In the genomic region with DNA sequence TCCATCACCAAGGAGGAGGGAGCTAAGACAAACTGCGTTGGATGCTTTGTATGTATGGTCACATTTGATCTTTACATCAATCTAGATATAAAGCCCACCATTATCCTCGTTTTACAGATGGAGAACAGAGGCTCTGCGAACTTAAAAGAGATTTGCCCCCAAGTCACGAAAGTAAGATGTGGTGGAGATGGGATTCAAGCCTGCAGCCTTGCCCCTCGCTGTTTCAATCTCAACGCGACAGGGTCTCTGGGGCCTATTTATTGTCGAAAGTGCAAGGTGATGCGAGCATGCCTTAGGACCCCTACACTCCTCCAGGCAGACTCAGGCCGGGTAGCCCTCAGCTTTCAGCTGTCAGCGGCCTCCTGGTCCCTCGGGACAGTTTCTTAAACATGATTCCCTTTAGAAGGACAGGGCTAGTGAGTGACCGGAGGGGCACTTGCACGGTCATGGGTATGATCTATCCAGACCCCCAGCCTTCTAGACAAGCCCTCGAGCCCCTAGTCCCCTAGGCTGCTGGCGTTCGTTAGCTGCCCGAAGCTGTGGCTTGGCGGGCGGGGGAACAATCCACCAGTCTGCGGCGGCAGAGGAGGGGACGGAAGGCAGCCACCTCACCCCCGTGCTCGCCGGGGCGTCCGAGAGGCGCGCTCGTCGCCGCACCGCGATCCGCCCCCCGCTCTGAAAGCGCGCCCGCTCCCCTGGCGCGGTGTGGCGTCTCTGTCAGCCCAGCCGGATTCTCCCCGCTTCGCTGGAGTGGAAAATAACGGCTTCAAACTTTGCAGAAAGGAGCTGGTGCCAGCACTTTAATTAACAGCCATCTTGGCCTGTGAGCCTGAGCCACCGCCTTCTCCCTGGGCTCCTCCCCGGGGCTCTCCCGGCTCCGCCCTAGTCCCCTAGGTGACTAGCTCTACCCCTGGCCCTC, we compare ENCODE assay signal across 8 mouse cellular contexts. TPM values are rescaled to one million over a fixed set of nuclear protein-coding genes. Genes with fewer than 3 reads are reported as not detected.
DNase-seq lines count a peak whose midpoint lies in the region; ATAC-seq and TF ChIP-seq lines count a peak whose summit lies in the region.

No protein-coding gene starts in this region.

- no peak for TF ChIP-seq EP300 in ES-Bruce4 (IDR thresholded peaks at IDR 0.05; ENCODE audit: insufficient read depth, low read depth, low read length)

- DNase-seq in gastrocnemius, adult 18-20 months (ENCODE audit: low spot score) = peak; percentile 16
- no peak for DNase-seq in gastrocnemius, postnatal 4 days (ENCODE audit: low spot score in 2 of 2)
- peak; percentile 33 to 43 for DNase-seq in heart, postnatal 14 days
- peak; percentile 76 for DNase-seq in kidney, postnatal 14 days
- peak; percentile 52 for DNase-seq in thymus, postnatal 4 days

- H3K27ac ChIP-seq in ES-Bruce4 (ENCODE audit: insufficient read depth, low read length) = no peak overlapping the region
- H3K27ac ChIP-seq in embryonic facial prominence, embryonic 12.5 days = no peak overlapping the region
- peak overlapping the region; percentile 22; the same call in 1 of the 2 replicates for H3K27ac ChIP-seq in midbrain, embryonic 13.5 days

- WGBS in embryonic facial prominence, embryonic 12.5 days = 1% methylated on average over 51 of the region's 51 CpGs
- 1% methylated on average over 48 of the region's 51 CpGs for WGBS in midbrain, embryonic 13.5 days

- H3K4me1 ChIP-seq in ES-Bruce4 (ENCODE audit: control insufficient read depth, insufficient read depth, low read length) = no peaks in the 10 kb centered on the region
- peaks cover 40% of the 10 kb centered on the region for H3K4me1 ChIP-seq in embryonic facial prominence, embryonic 12.5 days
- H3K4me1 ChIP-seq in midbrain, embryonic 13.5 days (replicated peaks) = peaks cover 60% of the 10 kb centered on the region

- TF ChIP-seq CTCF in ES-Bruce4 (IDR thresholded peaks at IDR 0.05; ENCODE audit: low read depth, low read length) = no peak

- H3K4me3 ChIP-seq in ES-Bruce4 (ENCODE audit: low read depth, low read length) = peak overlapping the region; percentile 60
- H3K4me3 ChIP-seq in embryonic facial prominence, embryonic 12.5 days = peak overlapping the region; percentile 46
- H3K4me3 ChIP-seq in midbrain, embryonic 13.5 days (replicated peaks) = peak overlapping the region; percentile 41

- no peaks in the 10 kb centered on the region for H3K9me3 ChIP-seq in ES-Bruce4 (replicated peaks; ENCODE audit: control insufficient read depth, insufficient read depth, low read length, poor library complexity, severe bottlenecking)
- no peaks in the 10 kb centered on the region for H3K9me3 ChIP-seq in embryonic facial prominence, embryonic 12.5 days
- H3K9me3 ChIP-seq in midbrain, embryonic 13.5 days = no peaks in the 10 kb centered on the region

- intact Hi-C loops in heart, postnatal 14 days (cut with DNase I) = loop anchor here (5.0 kb wide), 1 partner anchor 44 kb away; no protein-coding TSS in a partner anchor

- TF ChIP-seq POLR2A in ES-Bruce4 (IDR thresholded peaks at IDR 0.05; ENCODE audit: insufficient read depth, low read length) = no peak

- no peaks in the 10 kb centered on the region for H3K36me3 ChIP-seq in ES-Bruce4 (ENCODE audit: control insufficient read depth, insufficient read depth, low read length, poor library complexity, severe bottlenecking)
- H3K36me3 ChIP-seq in embryonic facial prominence, embryonic 12.5 days = no peaks in the 10 kb centered on the region
- H3K36me3 ChIP-seq in midbrain, embryonic 13.5 days = no peaks in the 10 kb centered on the region

- no peak; the same call in 1 of the 2 replicates for ATAC-seq in embryonic facial prominence, embryonic 12.5 days (ENCODE audit: insufficient number of reproducible peaks, insufficient read depth, low FRiP score, low TSS enrichment)
- ATAC-seq in midbrain, embryonic 13.5 days = 0 out of 2 replicates have a peak, but pooled peaks have one; percentile 18

- H3K27me3 ChIP-seq in ES-Bruce4 (ENCODE audit: control insufficient read depth, insufficient read depth, low read length, poor library complexity, severe bottlenecking) = peaks cover 10% of the 10 kb centered on the region
- peaks cover 87% of the 10 kb centered on the region for H3K27me3 ChIP-seq in embryonic facial prominence, embryonic 12.5 days
- H3K27me3 ChIP-seq in midbrain, embryonic 13.5 days = peaks cover 84% of the 10 kb centered on the region

- peak overlapping the region; percentile 76 for H3K4me2 ChIP-seq in embryonic facial prominence, embryonic 12.5 days (replicated peaks)
- H3K4me2 ChIP-seq in midbrain, embryonic 13.5 days (replicated peaks) = peak overlapping the region; percentile 67

- peak overlapping the region; percentile 54 for H3K9ac ChIP-seq in ES-Bruce4 (ENCODE audit: low read depth, poor library complexity, severe bottlenecking)
- H3K9ac ChIP-seq in embryonic facial prominence, embryonic 12.5 days = peak overlapping the region; percentile 52
- H3K9ac ChIP-seq in midbrain, embryonic 13.5 days (replicated peaks) = peak overlapping the region; percentile 65

RNA-seq across cellular contexts. Expression of gene C1ql1, which starts 1.8 kb away (rescaled TPM):
- not detected for total RNA-seq in gastrocnemius, adult 18-20 months (2021)
- total RNA-seq in gastrocnemius, postnatal 4 days (2021) = 1 to 10 TPM; 1.3 to 1.5 TPM
- 4.8 and 5.9 TPM in 2 replicates for polyA plus RNA-seq in ES-Bruce4 (2011; ENCODE audit: insufficient read depth, insufficient read length, low read depth, missing spikeins)
- polyA plus RNA-seq in embryonic facial prominence, embryonic 12.5 days (2016; fragmentation: Nextera tagmentation; extraction: Ambion mirVana) = 3.7 and 3.9 TPM in 2 replicates
- under 1 TPM; 0.19 to 0.20 TPM for total RNA-seq in heart, postnatal 14 days (2021)
- 5.7 and 8.2 TPM in 2 replicates for polyA plus RNA-seq in midbrain, embryonic 13.5 days (2015; fragmentation: Nextera tagmentation; extraction: Ambion mirVana)

RNA-seq across cellular contexts. Expression of gene Kif18b, which starts 23.4 kb away (rescaled TPM):
- total RNA-seq in gastrocnemius, adult 18-20 months (2021) = not detected
- total RNA-seq in gastrocnemius, postnatal 4 days (2021) = 10 to 100 TPM in 1 of 2 experiments, 1 to 10 TPM in 1; 9.5 to 10.5 TPM
- polyA plus RNA-seq in ES-Bruce4 (2011; ENCODE audit: insufficient read depth, insufficient read length, low read depth, missing spikeins) = 72.3 and 75.4 TPM in 2 replicates
- polyA plus RNA-seq in embryonic facial prominence, embryonic 12.5 days (2016; fragmentation: Nextera tagmentation; extraction: Ambion mirVana) = 10.3 and 10.6 TPM in 2 replicates
- 1 to 10 TPM; 2.1 to 3.3 TPM for total RNA-seq in heart, postnatal 14 days (2021)
- 4.3 and 4.9 TPM in 2 replicates for polyA plus RNA-seq in midbrain, embryonic 13.5 days (2015; fragmentation: Nextera tagmentation; extraction: Ambion mirVana)

RNA-seq across cellular contexts. Expression of gene Gfap, which starts 47.6 kb away (rescaled TPM):
- total RNA-seq in gastrocnemius, adult 18-20 months (2021) = not detected
- total RNA-seq in gastrocnemius, postnatal 4 days (2021) = under 1 TPM in 1 of 2 experiments, not detected in 1; 0.26 TPM
- polyA plus RNA-seq in ES-Bruce4 (2011; ENCODE audit: insufficient read depth, insufficient read length, low read depth, missing spikeins) = not detected in 2 replicates
- polyA plus RNA-seq in embryonic facial prominence, embryonic 12.5 days (2016; fragmentation: Nextera tagmentation; extraction: Ambion mirVana) = 0.29 and 0.41 TPM in 2 replicates
- total RNA-seq in heart, postnatal 14 days (2021) = under 1 TPM; 0.15 to 0.36 TPM
- not detected in 2 replicates for polyA plus RNA-seq in midbrain, embryonic 13.5 days (2015; fragmentation: Nextera tagmentation; extraction: Ambion mirVana)

Comparison
In these comparisons a context has a peak if more than half of its experiments do, and no peak if none do; other contexts are left out.
1. DNase-seq: peak in gastrocnemius, adult 18-20 months (single experiment), heart, postnatal 14 days (2 of 2), kidney, postnatal 14 days (single experiment) and thymus, postnatal 4 days (single experiment); none in gastrocnemius, postnatal 4 days (0 of 2).
2. Peak in every context shown above with its lines, with median percentiles within 50 percentile points of each other: H3K4me3 ChIP-seq and H3K9ac ChIP-seq.